Mouse (Mus musculus) liver, postnatal 0 days (tissue): ENCODE measurements around the gene Zdhhc1. TPM values are rescaled to one million over a fixed set of nuclear protein-coding genes. Genes with fewer than 3 reads are reported as not detected.
A peak's percentile ranks its signal among the peaks of the same experiment; 100 is the strongest.

Experiments
- ATAC-seq: fragments of 200-750 bp; cut with Nextera tagmentation; 2 replicates; pipeline ENCODE4 v1.8.0; 2017; ENCODE audit warnings: mild to moderate bottlenecking, moderate library complexity
- DNase-seq: peaks from one replicate; pipeline ENCODE4 v3.0.0-alpha.2; 2016
- H3K27ac ChIP-seq: fragments of 300-500 bp; sonication (generic); 2 replicates; pipeline ENCODE4 v1.5.1; 2014; ENCODE audit warnings: antibody characterized with exemption, moderate library complexity, mild to moderate bottlenecking, low read depth
- H3K27me3 ChIP-seq: fragments of 300-500 bp; sonication (generic); 2 replicates; pipeline ENCODE4 v1.6.1; 2014; ENCODE audit warnings: low read length, control low read depth, mixed read lengths; ENCODE audit not compliant: insufficient read depth
- H3K36me3 ChIP-seq: fragments of 300-500 bp; sonication (generic); replicated peaks from 2 replicates; pipeline ENCODE4 v1.6.1; 2014; ENCODE audit warnings: mild to moderate bottlenecking, control low read depth, low read length, moderate library complexity, mixed read lengths; ENCODE audit not compliant: insufficient read depth
- H3K4me1 ChIP-seq: fragments of 300-500 bp; sonication (generic); 2 replicates; pipeline ENCODE4 v1.6.1; 2014; ENCODE audit warnings: antibody characterized with exemption, mild to moderate bottlenecking, control low read depth; ENCODE audit not compliant: insufficient read depth
- H3K4me2 ChIP-seq: fragments of 300-500 bp; sonication (generic); 2 replicates; pipeline ENCODE4 v1.6.1; 2014; ENCODE audit warnings: low read depth, mild to moderate bottlenecking, low read length, moderate library complexity, mixed read lengths
- H3K4me3 ChIP-seq: fragments of 300-500 bp; sonication (generic); 2 replicates; pipeline ENCODE4 v1.5.1; 2014; ENCODE audit warnings: low read depth, low read length
- H3K9ac ChIP-seq: fragments of 300-500 bp; sonication (generic); replicated peaks from 2 replicates; pipeline ENCODE4 v1.6.1; 2014; ENCODE audit warnings: mild to moderate bottlenecking, moderate library complexity
- H3K9me3 ChIP-seq: fragments of 300-500 bp; sonication (generic); 2 replicates; pipeline ENCODE4 v1.6.1; 2016; ENCODE audit warnings: mild to moderate bottlenecking, control low read depth, low read length, mixed read lengths
- CTCF ChIP-seq: sonication (generic); IDR thresholded peaks from 2 replicates; pipeline ENCODE4 v1.5.1; 2016; ENCODE audit warnings: antibody characterized with exemption, low read depth
- EP300 ChIP-seq: IDR thresholded peaks from 2 replicates; pipeline ENCODE4 v1.6.1; 2016; ENCODE audit warnings: antibody characterized with exemption, low read depth, mild to moderate bottlenecking
- WGBS: fragments of 180-500 bp; shearing (Covaris S2); extraction: QIAGEN DNeasy Blood & Tissue Kit; methylation state at CpG from one replicate; pipeline ENCODE4 v1.1.7; 2014; ENCODE audit not compliant: insufficient replicate concordance; 5-methylcytosine and 5-hydroxymethylcytosine counted together
- polyA plus RNA-seq: library from polyadenylated mRNA; unstranded; fragments of >200 nt; fragmentation: Nextera tagmentation; extraction: Ambion mirVana; gene quantifications from 2 replicates; pipeline ENCODE4 v1.2.1, GENCODE M21; 2015

Gene Zdhhc1
- polyA plus RNA-seq, 1 experiment from 2014 or later, result 2.1 TPM

DNA sequence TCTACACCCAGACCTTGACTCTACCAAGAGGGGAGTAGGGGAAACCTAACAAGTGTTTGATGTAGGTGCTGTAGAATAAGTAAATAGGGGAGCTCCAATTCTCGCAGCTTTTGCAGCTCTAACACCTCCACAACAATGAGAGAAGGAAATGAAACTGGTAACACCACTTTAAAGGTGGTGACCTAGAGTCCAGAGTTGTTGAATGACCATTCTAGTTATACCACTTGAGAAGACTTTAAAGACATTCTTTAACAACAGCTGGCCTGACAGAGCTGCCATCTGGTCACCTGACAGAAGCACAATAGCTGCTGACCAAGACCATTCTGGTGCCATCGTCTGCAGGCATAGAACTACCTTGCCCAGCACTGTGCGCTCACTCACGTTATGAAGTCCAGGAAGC, 42.2 kb upstream of the Zdhhc1 start:
- no peaks in the 10 kb centered on the region for H3K9me3 ChIP-seq
- peaks cover 29% of the 10 kb centered on the region for H3K4me1 ChIP-seq
- no peak overlapping the region for H3K4me2 ChIP-seq
- H3K27me3 ChIP-seq, result no peaks in the 10 kb centered on the region
- ATAC-seq (no peak), DNase-seq (no peak)
- H3K9ac ChIP-seq, result no peak overlapping the region
- H3K4me3 ChIP-seq, result no peak overlapping the region
- TF ChIP-seq CTCF (no peak), EP300 (no peak)
- no peak overlapping the region for H3K27ac ChIP-seq
- peaks cover 44% of the 10 kb centered on the region for H3K36me3 ChIP-seq
- 90% methylated on average over 4 of the region's 4 CpGs for WGBS

DNA sequence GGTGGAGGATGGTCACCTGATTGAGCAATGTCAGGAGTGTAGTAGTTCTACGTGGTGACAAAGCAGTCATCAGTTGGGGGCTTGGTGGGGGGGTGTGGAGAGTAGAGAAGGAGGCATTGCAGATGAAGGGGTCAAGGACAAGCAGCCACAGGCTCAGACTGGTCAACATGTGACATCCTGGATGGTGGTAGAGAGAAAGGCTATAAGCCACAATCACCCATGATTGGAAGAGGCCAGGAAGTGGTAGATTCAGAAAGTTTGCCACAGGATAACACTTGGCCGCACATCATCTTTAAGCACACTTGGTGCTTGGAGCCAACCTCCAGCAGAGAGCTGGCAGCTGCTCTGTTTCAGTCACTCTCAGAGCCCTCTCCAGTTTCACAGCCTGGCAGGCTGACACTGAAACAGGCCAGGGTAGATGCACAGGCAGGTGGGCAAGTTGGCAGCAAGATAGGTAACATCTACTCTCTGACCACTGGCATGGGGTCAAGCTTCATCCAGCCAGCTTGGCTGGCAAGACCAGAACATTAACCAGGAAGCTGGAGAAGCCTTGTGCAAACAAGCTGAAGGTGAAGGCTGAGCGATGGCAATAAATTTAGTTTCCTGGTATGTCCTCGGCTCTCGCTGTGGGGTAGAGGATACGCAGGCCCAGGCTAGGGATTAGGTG, 40.4 kb upstream of the Zdhhc1 start:
- WGBS, result 88% methylated on average over 6 of the region's 6 CpGs
- DNase-seq (no peak), ATAC-seq (no peak)
- H3K9ac ChIP-seq, result no peak overlapping the region
- no peak overlapping the region for H3K27ac ChIP-seq
- no peak for TF ChIP-seq EP300
- TF ChIP-seq CTCF, result no peak
- no peaks in the 10 kb centered on the region for H3K27me3 ChIP-seq
- no peak overlapping the region for H3K4me2 ChIP-seq
- peaks cover 24% of the 10 kb centered on the region for H3K4me1 ChIP-seq
- H3K36me3 ChIP-seq, result peaks cover 48% of the 10 kb centered on the region
- H3K4me3 ChIP-seq, result no peak overlapping the region
- no peaks in the 10 kb centered on the region for H3K9me3 ChIP-seq

DNA sequence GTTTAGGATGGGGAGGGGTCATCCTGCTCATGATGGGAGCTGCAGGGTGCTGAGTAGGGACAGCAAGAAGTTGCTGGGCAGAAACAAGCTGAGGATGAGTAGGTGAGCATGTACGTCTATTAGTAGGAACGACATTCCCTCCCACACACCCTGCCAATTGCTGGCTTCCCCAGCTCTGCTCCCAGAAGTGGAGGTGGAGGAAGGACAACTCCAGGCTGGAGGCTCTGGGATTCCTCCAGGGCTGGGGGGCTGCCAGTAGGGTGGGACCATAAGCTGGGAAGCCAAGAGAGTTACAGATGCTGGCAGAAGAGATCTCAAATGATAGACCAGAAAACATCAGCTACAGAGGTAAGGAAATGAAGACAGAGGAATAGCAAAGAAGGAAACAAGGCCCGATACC, 39.8 kb upstream of the Zdhhc1 start:
- DNase-seq, result no peak
- Histone ChIP-seq H3K4me1 (peaks cover 19% of the 10 kb centered on the region), H3K27me3 (no peaks in the 10 kb centered on the region), H3K9me3 (no peaks in the 10 kb centered on the region), H3K4me3 (no peak overlapping the region), H3K36me3 (peaks cover 44% of the 10 kb centered on the region), H3K27ac (no peak overlapping the region), H3K9ac (no peak overlapping the region), H3K4me2 (no peak overlapping the region)
- ATAC-seq, result no peak
- 90% methylated on average over 3 of the region's 3 CpGs for WGBS
- no peak for TF ChIP-seq CTCF
- TF ChIP-seq EP300, result no peak

DNA sequence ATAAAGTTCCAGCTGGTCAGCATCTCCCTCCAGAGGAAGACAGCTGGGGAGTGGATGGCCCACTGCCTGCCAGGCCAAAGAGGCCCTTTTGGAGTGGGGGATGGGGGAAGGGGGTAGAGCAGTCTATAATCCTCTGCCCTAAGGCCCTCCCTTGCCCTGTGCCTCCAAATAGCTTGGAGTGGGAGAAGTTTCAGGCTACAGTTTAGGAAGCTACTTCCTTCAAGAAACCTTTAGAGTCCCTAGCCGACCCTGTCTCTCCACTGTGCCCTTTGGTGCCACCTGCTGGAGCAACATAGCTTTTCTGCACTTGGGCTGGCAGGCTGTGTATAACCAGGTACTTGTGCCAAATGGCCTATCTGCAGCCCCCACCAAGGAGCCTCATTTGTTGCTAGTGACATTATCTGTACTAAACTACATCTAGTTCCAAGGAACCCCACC, 37.2 kb upstream of the Zdhhc1 start:
- Histone ChIP-seq H3K27me3 (no peaks in the 10 kb centered on the region), H3K9me3 (no peaks in the 10 kb centered on the region), H3K36me3 (peaks cover 46% of the 10 kb centered on the region), H3K4me2 (no peak overlapping the region), H3K4me1 (peaks cover 14% of the 10 kb centered on the region), H3K27ac (peak overlapping the region; percentile 57; the same call in 1 of the 2 replicates), H3K4me3 (no peak overlapping the region), H3K9ac (no peak overlapping the region)
- ATAC-seq (peak; percentile 70), DNase-seq (peak; percentile 85)
- no peak for TF ChIP-seq EP300
- TF ChIP-seq CTCF, result peak; percentile 85
- WGBS, result 8% methylated on average over 1 of the region's 1 CpGs

DNA sequence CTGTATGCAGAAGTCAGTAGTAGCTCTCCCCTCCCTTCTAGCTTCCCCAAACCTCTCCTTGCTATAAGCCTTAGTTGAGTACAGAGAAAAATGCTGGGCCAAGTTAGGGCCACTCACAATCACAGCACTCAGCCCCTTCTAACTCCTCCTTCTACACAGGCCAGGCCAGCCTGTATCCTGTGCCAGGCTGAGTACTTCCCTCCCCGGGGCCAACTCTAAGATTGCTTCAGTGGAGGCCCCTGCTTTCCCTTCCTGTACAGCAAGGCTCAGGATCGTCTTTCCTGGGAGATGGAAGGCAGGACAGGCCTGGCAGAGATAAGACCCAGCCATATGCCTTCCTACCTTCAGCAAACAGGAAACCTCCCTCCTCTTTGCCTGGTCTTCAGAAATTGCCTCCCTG, 36.7 kb upstream of the Zdhhc1 start:
- Histone ChIP-seq H3K4me1 (peaks cover 14% of the 10 kb centered on the region), H3K36me3 (peaks cover 43% of the 10 kb centered on the region), H3K9ac (0 out of 2 replicates have a peak overlapping the region, but pooled peaks have one; percentile 16), H3K4me2 (no peak overlapping the region), H3K4me3 (no peak overlapping the region), H3K27ac (peak overlapping the region; percentile 57; the same call in 1 of the 2 replicates), H3K27me3 (no peaks in the 10 kb centered on the region), H3K9me3 (no peaks in the 10 kb centered on the region)
- TF ChIP-seq CTCF (no peak), EP300 (no peak)
- ATAC-seq, result peak; percentile 33; the same call in 1 of the 2 replicates
- no peak for DNase-seq
- 15% methylated on average over 2 of the region's 2 CpGs for WGBS

DNA sequence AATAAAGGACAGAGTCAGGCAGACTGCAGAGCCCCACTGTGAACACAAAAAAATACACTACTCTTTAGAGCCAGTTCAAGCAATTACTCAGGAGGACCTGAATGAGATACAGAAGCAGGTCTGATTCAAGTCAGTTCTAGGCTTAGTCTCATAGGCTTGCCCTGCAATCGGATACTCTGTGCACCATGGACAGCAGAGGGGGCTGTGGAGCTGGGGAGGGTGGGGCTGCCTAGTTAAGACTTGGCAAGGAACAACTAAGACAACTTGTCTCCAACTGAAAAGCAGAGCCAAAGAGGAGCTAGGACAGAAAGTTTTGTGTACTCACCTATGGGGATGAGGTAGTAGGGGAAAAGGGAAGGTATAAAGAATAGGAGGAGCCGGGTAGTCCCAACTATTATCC, 35.1 kb upstream of the Zdhhc1 start:
- Histone ChIP-seq H3K27ac (no peak overlapping the region), H3K4me1 (peaks cover 14% of the 10 kb centered on the region), H3K36me3 (peaks cover 32% of the 10 kb centered on the region), H3K4me2 (no peak overlapping the region), H3K9me3 (no peaks in the 10 kb centered on the region), H3K27me3 (no peaks in the 10 kb centered on the region), H3K4me3 (no peak overlapping the region), H3K9ac (no peak overlapping the region)
- no peak for TF ChIP-seq EP300
- peak; percentile 79 for TF ChIP-seq CTCF
- ATAC-seq, result no peak; the same call in 1 of the 2 replicates
- WGBS, result 43% methylated on average over 2 of the region's 2 CpGs
- DNase-seq, result peak; percentile 76
